Mouse (Mus musculus): ENCODE results near the gene Gm15448.
"Not testable (repeated sequence)": the region's sequence is repeated elsewhere in the genome, so short reads cannot be mapped to it uniquely, and the experiment has no call there.

The Gm15448 gene

DNA sequence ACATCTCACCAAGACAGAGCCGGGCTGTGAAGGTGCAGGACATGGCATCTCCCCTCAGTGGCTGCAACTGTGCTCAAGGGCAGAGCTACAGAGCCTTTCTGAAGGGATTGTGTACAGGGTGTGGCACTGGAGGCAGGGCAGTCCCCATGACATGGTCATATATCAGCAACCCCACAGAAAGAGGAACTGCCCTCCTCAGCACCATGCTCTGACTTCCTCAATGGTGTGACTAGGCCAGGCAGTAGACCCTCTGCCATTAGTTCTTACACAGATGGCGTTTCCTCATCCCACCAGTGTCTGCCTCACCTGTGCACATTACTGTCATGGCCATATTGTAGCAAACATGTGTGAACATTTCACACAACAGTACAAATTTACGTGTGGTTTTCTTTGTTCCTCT is at the start of gene Gm15448:
Gm15448 (minus strand) TSS at position 89 of the 400 bp plus-strand sequence.
- DNase-seq (ENCODE audit: inconsistent ontology term): not testable (repeated sequence)

DNA sequence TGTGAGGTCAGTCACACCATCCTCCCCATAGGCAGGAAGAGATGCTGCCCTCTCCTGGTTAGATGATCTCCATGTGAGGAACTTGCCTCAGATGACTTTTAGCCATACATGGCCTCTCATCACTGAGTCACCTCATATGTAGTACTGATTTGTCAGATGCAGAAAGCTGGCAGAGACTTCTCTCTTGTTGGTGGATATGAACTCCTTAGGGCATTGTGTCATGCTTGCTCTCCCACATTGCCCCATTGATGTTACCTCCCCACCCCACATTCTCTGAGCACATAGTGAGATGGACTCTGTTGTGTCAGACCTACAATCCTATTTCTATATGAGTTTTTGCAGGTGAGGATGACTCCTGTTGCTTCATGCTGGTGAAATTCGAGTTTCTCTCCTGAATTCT is 49.5 kb upstream of the Gm15448 start:
- DNase-seq (ENCODE audit: inconsistent ontology term): not testable (repeated sequence)

GRCm38 (mm10) chr7:3844951-3845350 is 19.5 kb upstream of the Gm15448 start, which contains the start of gene Pira2:
TSS of gene Pira2 (minus strand) at chr7:3845051.
- DNase-seq (ENCODE audit: inconsistent ontology term): not testable (repeated sequence)

DNA sequence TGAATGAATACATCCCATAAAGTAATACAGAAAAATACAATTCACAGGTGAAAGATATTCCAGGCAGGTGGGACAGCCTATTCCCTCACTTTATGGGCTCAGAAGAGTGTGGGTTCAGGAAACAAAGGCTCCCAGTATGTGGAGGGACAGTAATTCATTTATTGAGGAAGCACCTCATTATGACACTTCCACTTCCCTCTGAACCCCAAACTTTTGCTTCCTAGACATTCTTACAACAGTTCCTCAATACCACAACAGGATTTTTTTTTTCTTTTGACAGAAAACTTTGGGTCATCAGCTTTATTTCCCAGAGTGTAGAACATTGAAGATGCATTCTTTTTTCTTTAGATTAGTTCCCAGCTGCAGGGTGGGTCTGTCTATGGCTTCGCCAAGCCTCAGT is 12.4 kb upstream of the Gm15448 start:
- not testable (repeated sequence) for DNase-seq (ENCODE audit: inconsistent ontology term)

DNA sequence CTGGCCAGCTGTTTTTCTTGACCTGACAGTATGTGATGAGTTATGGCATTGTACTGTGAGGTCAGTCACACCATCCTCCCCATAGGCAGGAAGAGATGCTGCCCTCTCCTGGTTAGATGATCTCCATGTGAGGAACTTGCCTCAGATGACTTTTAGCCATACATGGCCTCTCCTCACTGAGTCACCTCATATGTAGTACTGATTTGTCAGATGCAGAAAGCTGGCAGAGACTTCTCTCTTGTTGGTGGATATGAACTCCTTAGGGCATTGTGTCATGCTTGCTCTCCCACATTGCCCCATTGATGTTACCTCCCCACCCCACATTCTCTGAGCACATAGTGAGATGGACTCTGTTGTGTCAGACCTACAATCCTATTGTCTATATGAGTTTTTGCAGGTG is 5.1 kb upstream of the Gm15448 start:
- not testable (repeated sequence) for DNase-seq (ENCODE audit: inconsistent ontology term)

GRCm38 (mm10) chr7:3811912-3812311 is 13.6 kb downstream of the Gm15448 start:
- not testable (repeated sequence) for DNase-seq (ENCODE audit: inconsistent ontology term)

DNA sequence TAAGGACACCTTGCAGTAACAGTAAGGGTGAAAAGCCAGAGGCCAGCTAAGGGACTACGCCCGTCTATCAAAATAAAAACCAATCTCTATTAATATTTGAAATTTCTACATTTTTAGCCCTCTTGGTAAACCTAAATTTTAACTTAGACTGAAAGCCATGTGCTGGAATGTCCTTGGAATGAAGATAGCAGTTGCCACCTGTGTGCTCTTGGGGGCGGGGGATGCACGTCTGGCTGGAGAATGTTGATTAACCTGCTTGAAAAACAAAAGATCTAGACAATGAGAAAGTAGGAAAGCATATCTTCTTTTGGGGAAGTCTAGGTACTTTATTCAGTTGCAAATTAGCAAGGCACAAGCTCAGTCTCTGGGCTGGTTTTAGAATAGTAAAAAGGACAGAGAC is 22.6 kb downstream of the Gm15448 start:
- DNase-seq (ENCODE audit: inconsistent ontology term): not testable (repeated sequence)

DNA sequence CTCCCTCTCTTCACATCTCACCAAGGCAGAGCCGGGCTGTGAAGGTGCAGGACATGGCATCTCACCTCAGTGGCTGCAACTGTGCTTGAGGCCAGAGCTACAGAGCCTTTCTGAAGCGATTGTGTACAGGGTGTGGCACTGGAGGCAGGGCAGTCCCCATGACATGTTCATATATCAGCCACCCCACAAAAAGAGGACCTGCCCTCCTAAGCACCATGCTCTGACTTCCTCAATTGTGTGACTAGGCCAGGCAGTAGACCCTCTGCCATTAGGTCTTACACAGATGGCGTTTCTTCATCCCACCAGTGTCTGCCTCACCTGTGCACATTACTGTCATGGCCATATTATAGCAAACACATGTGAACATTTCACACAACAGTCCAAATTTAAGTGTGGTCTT is 25.5 kb downstream of the Gm15448 start:
- not testable (repeated sequence) for DNase-seq (ENCODE audit: inconsistent ontology term)

- not testable (repeated sequence) for DNase-seq (ENCODE audit: inconsistent ontology term)
Observed at GRCm38 (mm10) chr7:3796286-3796685, 29.2 kb downstream of the Gm15448 start.
